Mouse (Mus musculus): ENCODE results near the gene Aanat.

- TF ChIP-seq POLR2AphosphoS5 (IDR thresholded peaks at IDR 0.05; ENCODE audit: insufficient replicate concordance, low read depth, low read length) (no peak), CTCF (IDR thresholded peaks at IDR 0.05; ENCODE audit: low read depth, low read length) (no peak), GATA1 (IDR thresholded peaks at IDR 0.05; ENCODE audit: borderline replicate concordance, low read length) (no peak), GATA2 (IDR thresholded peaks at IDR 0.05; ENCODE audit: borderline replicate concordance, low read depth, low read length) (no peak), TAL1 (conservative IDR thresholded peaks at IDR 0.05; ENCODE audit: low read depth, low read length) (no peak)
These were observed 2.8 kb downstream of the Aanat start for GRCm38 (mm10) chr11:116589020-116589531.

Data from G1E (cell line).